Mouse (Mus musculus) G1E-ER4 (cell line): ENCODE data around the gene Znrf2. TPM values are rescaled to one million over a fixed set of nuclear protein-coding genes. Genes with fewer than 3 reads are reported as not detected.

ENCODE experiments used
- GATA1 ChIP-seq: IDR thresholded peaks from one replicate; pipeline ENCODE4 v1.8.0; 2012; ENCODE audit warnings: low read length, inconsistent platforms
- polyA plus RNA-seq: library from polyadenylated mRNA; stranded (reverse); fragments of >175 nt; gene quantifications from 2 replicates; pipeline ENCODE4 v1.2.3, GENCODE M21; 2012

Znrf2 gene
- polyA plus RNA-seq, 1 experiment: 31.3 TPM

DNA sequence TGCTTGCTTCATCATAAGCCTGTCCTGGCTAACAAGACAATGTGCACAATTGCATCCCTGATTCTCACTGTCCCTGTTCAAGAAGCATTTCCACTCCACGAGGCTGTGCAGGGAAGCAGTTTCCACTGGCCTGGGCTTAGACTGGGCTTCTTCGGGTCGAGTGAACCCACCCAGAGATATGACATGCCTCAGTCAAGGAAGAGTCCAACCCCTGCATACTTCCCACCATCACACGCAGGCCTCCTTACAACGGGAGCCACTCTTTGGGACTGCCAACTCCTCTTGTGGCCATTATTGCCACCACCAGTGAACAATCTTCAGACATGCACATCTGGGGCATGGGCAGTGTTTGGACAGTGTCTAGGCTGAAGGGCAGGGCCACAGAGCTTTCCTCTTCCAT is 101.8 kb downstream of the Znrf2 start:
- no peak for TF ChIP-seq GATA1

DNA sequence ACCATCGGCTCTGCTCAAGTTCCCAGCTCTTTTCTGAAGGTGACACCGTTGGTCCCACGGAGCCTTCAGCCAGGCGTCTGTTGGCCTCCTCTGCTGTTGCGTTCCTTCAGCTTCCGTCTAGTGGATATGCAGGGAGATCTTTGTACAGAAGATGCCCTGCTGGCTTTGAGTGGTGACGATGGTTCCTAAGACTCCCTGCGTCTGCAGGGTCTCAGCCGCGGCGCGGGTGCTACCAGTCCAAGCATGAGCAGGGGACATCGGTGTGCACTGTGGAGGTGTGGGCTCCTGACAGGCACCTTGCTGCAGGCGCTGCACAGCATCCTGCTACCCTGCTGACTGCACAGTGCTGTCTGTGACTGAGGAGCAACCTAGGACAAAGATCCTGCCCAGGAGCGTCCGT is 107.8 kb downstream of the Znrf2 start:
- TF ChIP-seq GATA1: no peak

- TF ChIP-seq GATA1: no peak
Observed at GRCm38 (mm10) chr6:54925736-54926440, 109.2 kb downstream of the Znrf2 start.

DNA sequence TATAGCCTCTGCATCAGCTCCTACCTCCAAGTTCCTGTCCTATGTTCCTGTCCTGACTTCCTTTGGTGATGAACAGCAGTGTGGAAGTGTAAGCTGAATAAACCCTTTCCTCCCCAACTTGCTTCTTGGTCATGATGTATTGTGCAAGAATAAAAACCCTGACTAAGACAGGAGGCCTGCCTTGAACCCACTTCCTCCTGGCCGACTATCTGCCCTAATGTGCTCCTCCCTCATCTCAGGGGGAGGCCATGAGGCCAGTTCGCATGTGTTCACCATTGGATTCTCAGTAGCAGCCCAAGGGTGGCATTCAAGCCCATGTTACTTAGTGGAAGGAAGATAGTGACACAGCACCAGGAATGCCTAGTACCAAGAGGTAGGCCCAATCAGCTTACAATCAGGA is 110.2 kb downstream of the Znrf2 start:
- TF ChIP-seq GATA1: no peak

DNA sequence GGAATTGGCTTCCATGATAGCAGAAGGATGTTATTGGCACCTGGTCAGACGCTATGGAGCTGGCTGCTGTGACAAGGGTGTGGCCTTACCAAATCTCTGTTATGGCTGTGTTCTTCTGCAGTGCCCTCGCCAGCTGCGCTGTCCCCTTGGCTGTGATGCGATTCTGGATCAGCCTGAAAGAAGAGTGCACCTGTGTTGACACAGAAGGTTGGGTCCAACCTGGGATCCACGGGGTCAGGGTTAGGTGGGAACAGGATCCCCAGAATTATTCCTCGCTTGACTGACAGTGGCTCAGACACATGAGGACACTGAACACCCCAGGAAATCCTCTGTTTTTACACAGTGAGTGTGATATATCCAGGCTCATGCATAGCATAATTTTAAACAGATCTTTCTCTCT is 111.2 kb downstream of the Znrf2 start:
- TF ChIP-seq GATA1: no peak

GRCm38 (mm10) chr6:54931641-54932040 is 114.9 kb downstream of the Znrf2 start:
- TF ChIP-seq GATA1: no peak

DNA sequence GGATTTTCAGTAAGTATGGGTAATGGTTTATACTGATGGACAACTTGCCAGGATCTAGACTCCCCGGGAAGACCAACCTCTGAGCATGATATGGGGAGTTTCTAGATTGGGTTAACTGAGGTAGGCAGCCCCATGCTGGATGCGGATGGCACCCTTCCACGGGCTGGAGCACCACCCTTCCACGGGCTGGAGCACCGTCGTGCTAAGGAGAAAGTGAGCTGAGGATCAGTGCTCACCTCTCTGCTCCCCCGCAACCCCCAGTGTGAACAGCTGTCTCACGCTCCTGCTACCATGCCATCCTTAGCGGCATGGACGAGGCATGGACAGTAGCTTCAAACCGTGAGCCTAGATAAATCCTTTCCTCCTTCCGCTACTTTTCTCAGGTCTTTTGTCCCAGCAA is 115.8 kb downstream of the Znrf2 start:
- no peak for TF ChIP-seq GATA1

GRCm38 (mm10) chr6:54933216-54933615 is 116.5 kb downstream of the Znrf2 start:
- TF ChIP-seq GATA1: no peak

GRCm38 (mm10) chr6:54933866-54934265 is 117.2 kb downstream of the Znrf2 start:
- TF ChIP-seq GATA1: no peak

DNA sequence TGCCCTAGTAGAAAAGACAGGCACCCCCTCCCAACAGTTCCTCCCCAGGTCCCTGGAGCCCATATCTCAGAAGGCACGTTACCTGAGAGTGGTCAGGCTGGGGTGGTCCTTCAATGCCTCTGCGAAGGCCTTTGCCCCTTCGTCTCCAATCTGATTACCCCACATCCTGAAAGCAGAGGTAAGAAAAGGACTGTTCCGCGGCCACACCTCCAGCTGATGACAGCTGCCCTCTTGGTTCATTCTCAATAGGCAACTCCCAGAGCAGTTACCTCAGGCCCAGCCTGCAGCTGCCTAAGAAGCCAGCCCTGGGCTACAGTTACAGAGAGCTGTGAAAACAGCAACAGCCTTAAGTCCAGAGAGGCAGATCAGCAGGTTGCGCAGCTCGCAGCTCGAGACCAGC is 117.6 kb downstream of the Znrf2 start:
- TF ChIP-seq GATA1: no peak

GRCm38 (mm10) chr6:54934930-54935329 is 118.2 kb downstream of the Znrf2 start:
- TF ChIP-seq GATA1: no peak

DNA sequence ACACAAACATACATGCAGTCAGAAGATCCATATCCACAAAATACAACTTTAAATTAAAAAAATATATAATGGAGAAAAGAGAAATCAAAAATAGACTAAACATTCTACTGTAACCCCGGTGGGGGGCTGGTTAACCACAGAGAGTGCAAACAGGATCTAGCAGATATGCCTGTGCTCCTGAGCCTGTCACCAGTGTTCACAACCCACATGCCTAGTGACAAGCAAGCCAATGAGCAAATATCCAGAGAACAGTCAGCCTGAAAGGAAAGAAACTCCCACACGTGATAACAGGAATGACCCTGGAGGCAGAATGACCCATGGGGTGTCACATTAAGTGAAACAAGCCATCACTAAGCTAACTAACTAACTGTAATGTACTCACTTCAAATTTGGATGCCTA is 119.8 kb downstream of the Znrf2 start:
- no peak for TF ChIP-seq GATA1

- no peak for TF ChIP-seq GATA1
Observed at GRCm38 (mm10) chr6:54939631-54940030, 122.9 kb downstream of the Znrf2 start.

DNA sequence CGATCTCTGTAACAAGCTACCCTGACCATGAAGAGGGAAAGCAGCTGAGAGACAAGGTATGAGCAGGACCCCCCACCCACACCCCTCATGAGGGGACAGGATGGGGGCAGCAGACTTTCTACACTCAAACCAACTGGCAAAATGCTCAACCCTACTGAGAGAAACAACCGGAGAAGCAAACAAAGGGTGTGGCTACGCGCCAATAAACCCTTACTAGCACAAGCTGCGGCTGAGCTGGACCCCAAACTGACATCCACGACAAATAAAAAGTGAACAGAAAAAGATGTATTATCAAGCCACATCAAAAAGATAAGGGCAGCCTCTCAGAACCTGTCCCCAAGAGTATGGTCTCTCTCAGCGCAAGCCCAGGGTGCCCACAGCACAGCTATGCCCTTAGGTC is 123.4 kb downstream of the Znrf2 start:
- no peak for TF ChIP-seq GATA1

DNA sequence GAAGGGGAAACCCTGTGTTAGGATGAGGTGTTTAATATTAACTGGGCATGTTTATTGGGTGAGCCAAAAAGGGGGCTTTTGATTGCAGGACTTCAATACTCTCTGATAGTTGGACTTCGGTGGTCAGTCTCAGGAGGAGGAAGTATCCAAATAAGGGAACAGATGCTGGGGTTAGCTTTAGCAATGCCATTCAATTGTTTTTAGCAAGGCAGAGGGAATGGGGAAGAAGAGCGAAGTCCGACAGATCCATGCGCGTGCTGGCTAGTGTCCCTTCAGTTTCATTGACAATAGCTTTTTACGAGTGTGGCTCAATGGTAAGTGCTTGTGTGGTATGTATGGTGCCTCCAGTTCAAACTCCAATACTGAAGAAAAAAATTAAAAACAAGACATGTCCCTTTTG is 124.4 kb downstream of the Znrf2 start:
- no peak for TF ChIP-seq GATA1

Other genes with a start within 250 kb of the Znrf2 start
- 1.6 and 2.1 TPM in 2 replicates for gene Plekha8, start 221.8 kb upstream of the Znrf2 start, polyA plus RNA-seq
- not detected in 2 replicates for gene Fkbp14, start 219.6 kb upstream of the Znrf2 start, polyA plus RNA-seq
- gene Mturn, start 135.3 kb upstream of the Znrf2 start, polyA plus RNA-seq: 1.1 and 1.3 TPM in 2 replicates
- gene Nod1, start 155.7 kb downstream of the Znrf2 start, polyA plus RNA-seq: not detected in 2 replicates
- 6.0 and 6.3 TPM in 2 replicates for gene Ggct, start 176.0 kb downstream of the Znrf2 start, polyA plus RNA-seq
- 119 and 138 TPM in 2 replicates for gene Gars, start 221.1 kb downstream of the Znrf2 start, polyA plus RNA-seq